ENCODE assay signal across 9 mouse cellular contexts in genomic region chr2:31337706-31338330, GRCm38 (mm10). TPM values are rescaled to one million over a fixed set of nuclear protein-coding genes. Genes with fewer than 3 reads are reported as not detected.
A peak's percentile ranks its signal among the peaks of the same experiment; 100 is the strongest.
DNase-seq lines count a peak whose midpoint lies in the region; ATAC-seq and TF ChIP-seq lines count a peak whose summit lies in the region.
"Had no signal": no experiment of that assay in that cellular context is flagged by ENCODE, and none has a peak within 500 bp of the region (broad histone marks: within the 10 kb centered on the region; RNA-seq: fewer than 3 reads in every experiment).

No protein-coding gene starts in this region.

- H3K36me3 ChIP-seq in forebrain, embryonic 15.5 days, result no peaks in the 10 kb centered on the region
- no peaks in the 10 kb centered on the region for H3K36me3 ChIP-seq in forebrain, embryonic 11.5 days (ENCODE audit: control insufficient read depth, insufficient read depth, low read length)
- H3K36me3 ChIP-seq in stomach, postnatal 0 days (ENCODE audit: control insufficient read depth, insufficient read depth, low read length), result no peaks in the 10 kb centered on the region

- TF ChIP-seq CTCF in stomach, postnatal 0 days (IDR thresholded peaks at IDR 0.05; ENCODE audit: low read depth), result no peak

- no peak overlapping the region for H3K9ac ChIP-seq in forebrain, embryonic 15.5 days (replicated peaks)
- no peak overlapping the region for H3K9ac ChIP-seq in forebrain, embryonic 11.5 days (ENCODE audit: low read length)
- H3K9ac ChIP-seq in stomach, postnatal 0 days (ENCODE audit: low read length), result no peak overlapping the region

- H3K4me2 ChIP-seq in forebrain, embryonic 15.5 days (replicated peaks), result no peak overlapping the region
- H3K4me2 ChIP-seq in forebrain, embryonic 11.5 days (ENCODE audit: low read depth, low read length, severe bottlenecking), result no peak overlapping the region
- no peak overlapping the region; the same call in 1 of the 2 replicates for H3K4me2 ChIP-seq in stomach, postnatal 0 days (replicated peaks; ENCODE audit: low read depth)

- WGBS in forebrain, embryonic 15.5 days, result 47% methylated on average over 12 of the region's 12 CpGs
- WGBS in forebrain, embryonic 11.5 days, result 70% methylated on average over 12 of the region's 12 CpGs
- 27% methylated on average over 12 of the region's 12 CpGs for WGBS in stomach, postnatal 0 days

- H3K27ac ChIP-seq in forebrain, embryonic 15.5 days (replicated peaks), result no peak overlapping the region
- H3K27ac ChIP-seq in forebrain, embryonic 11.5 days (ENCODE audit: low read depth, low read length), result no peak overlapping the region
- peak overlapping the region; percentile 14; the same call in 1 of the 2 replicates for H3K27ac ChIP-seq in stomach, postnatal 0 days (replicated peaks)

- ATAC-seq in forebrain, embryonic 15.5 days (replicated peaks), result peak; percentile 53
- ATAC-seq in forebrain, embryonic 11.5 days (replicated peaks; ENCODE audit: low FRiP score), result no peak
- peak; percentile 24; the same call in 1 of the 2 replicates for ATAC-seq in stomach, postnatal 0 days (ENCODE audit: low FRiP score, low TSS enrichment)
- ATAC-seq in erythroid progenitor cell, adult 5-6 weeks (replicated peaks; ENCODE audit: low FRiP score, poor library complexity, severe bottlenecking), result no peak

- TF ChIP-seq EP300 in stomach, postnatal 0 days (optimal IDR thresholded peaks at IDR 0.05), result no peak

- H3K4me3 ChIP-seq in forebrain, embryonic 15.5 days, result no peak overlapping the region
- no peak overlapping the region for H3K4me3 ChIP-seq in forebrain, embryonic 11.5 days (ENCODE audit: low read depth, low read length)
- H3K4me3 ChIP-seq in stomach, postnatal 0 days (ENCODE audit: low read depth, low read length), result no peak overlapping the region

- DNase-seq in forebrain, embryonic 11.5 days (ENCODE audit: low spot score), result no peak
- peak; percentile 17 for DNase-seq in right cerebral cortex, postnatal 4 days
- DNase-seq in right cerebral cortex, postnatal 14 days, result no peak
- peak; percentile 58 to 59 for DNase-seq in layer of hippocampus, postnatal 10 days (ENCODE audit: low spot score in 2 of 2)
- peak; percentile 29 for DNase-seq in stomach, postnatal 0 days (ENCODE audit: low spot score)
- no peak for DNase-seq in adrenal gland, adult 2 months
- DNase-seq: adrenal gland, postnatal 36 days had no signal

- H3K4me1 ChIP-seq in forebrain, embryonic 15.5 days, result peaks cover 29% of the 10 kb centered on the region
- H3K4me1 ChIP-seq in forebrain, embryonic 11.5 days (replicated peaks; ENCODE audit: control insufficient read depth, insufficient read depth, low read length), result no peaks in the 10 kb centered on the region
- 0 out of 2 replicates have a peak, but pooled peaks cover 3% of the 10 kb centered on the region for H3K4me1 ChIP-seq in stomach, postnatal 0 days (replicated peaks; ENCODE audit: control insufficient read depth, insufficient read depth)

- no peaks in the 10 kb centered on the region for H3K9me3 ChIP-seq in forebrain, embryonic 15.5 days
- no peaks in the 10 kb centered on the region for H3K9me3 ChIP-seq in forebrain, embryonic 11.5 days (ENCODE audit: control insufficient read depth, low read length)
- H3K9me3 ChIP-seq in stomach, postnatal 0 days (ENCODE audit: control insufficient read depth, low read length), result no peaks in the 10 kb centered on the region

- no peaks in the 10 kb centered on the region for H3K27me3 ChIP-seq in forebrain, embryonic 15.5 days
- no peaks in the 10 kb centered on the region for H3K27me3 ChIP-seq in forebrain, embryonic 11.5 days (ENCODE audit: control insufficient read depth, insufficient read depth, low read length)
- no peaks in the 10 kb centered on the region for H3K27me3 ChIP-seq in stomach, postnatal 0 days (ENCODE audit: control insufficient read depth, insufficient read depth, low read length)

RNA-seq across cellular contexts. Expression of gene Hmcn2, which starts 23.6 kb away (rescaled TPM):
- 0.19 and 0.22 TPM in 2 replicates for polyA plus RNA-seq in forebrain, embryonic 15.5 days (2015; fragmentation: Nextera tagmentation; extraction: Ambion mirVana)
- polyA plus RNA-seq in forebrain, embryonic 11.5 days (2014; fragmentation: Nextera tagmentation; extraction: Ambion mirVana), result 0.09 TPM in 1 of 2 replicates, not detected in the other
- under 1 TPM; 0.27 to 0.56 TPM for total RNA-seq in layer of hippocampus, postnatal 10 days (2021)
- 2.6 and 3.4 TPM in 2 replicates for polyA plus RNA-seq in stomach, postnatal 0 days (2015; fragmentation: Nextera tagmentation; extraction: Ambion mirVana)
- total RNA-seq in adrenal gland, adult 2 months (2021), result under 1 TPM; 0.93 to 0.95 TPM
- polyA plus RNA-seq in adrenal gland, adult 2 months (2012; rRNA removed), result 8.3 and 9.4 TPM in 2 replicates
- total RNA-seq in erythroid progenitor cell, adult 5-6 weeks (2015; ENCODE audit: low replicate concordance), result not detected in 2 replicates
- total RNA-seq in erythroid progenitor cell, adult 5-6 weeks (2017; ENCODE audit: low replicate concordance), result not detected in 2 replicates

Comparison
In these comparisons a context has a peak if more than half of its experiments do, and no peak if none do; other contexts are left out.
1. ATAC-seq: peak in forebrain, embryonic 15.5 days (single experiment) and stomach, postnatal 0 days (single experiment); none in forebrain, embryonic 11.5 days (single experiment) and erythroid progenitor cell, adult 5-6 weeks (single experiment).
2. DNase-seq: peak in right cerebral cortex, postnatal 4 days (single experiment), layer of hippocampus, postnatal 10 days (2 of 2) and stomach, postnatal 0 days (single experiment); none in forebrain, embryonic 11.5 days (single experiment), right cerebral cortex, postnatal 14 days (single experiment) and adrenal gland, adult 2 months (single experiment).